Mouse (Mus musculus) liver, postnatal 0 days (tissue): ENCODE data around the gene Cycs.

Experiments used
- CTCF ChIP-seq: sonication (generic); IDR thresholded peaks from 2 replicates; pipeline ENCODE4 v1.5.1; 2016; ENCODE audit warnings: antibody characterized with exemption, low read depth
- EP300 ChIP-seq: IDR thresholded peaks from 2 replicates; pipeline ENCODE4 v1.6.1; 2016; ENCODE audit warnings: antibody characterized with exemption, low read depth, mild to moderate bottlenecking

DNA sequence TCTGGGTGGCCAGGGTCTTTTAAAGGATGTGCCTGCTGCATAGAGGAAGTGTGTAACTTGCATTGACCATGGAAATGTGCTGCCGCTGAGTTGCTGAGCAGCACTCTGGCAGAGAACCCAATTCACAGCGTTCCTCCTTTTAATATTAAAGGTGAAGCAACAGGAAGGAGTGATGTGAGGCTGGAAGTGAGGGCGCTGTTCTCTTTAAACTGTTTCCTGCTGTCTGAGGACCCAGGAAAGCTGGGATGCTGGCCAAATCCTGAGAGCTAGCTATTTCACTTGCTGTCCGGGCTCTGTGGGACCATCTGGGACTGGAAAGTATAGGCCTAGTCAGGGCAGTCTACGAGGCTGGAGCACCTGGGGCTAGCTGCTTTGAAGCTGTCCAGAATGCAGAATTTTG lies 32.2 kb upstream of the Cycs start:
- TF ChIP-seq EP300 (no peak), CTCF (no peak)
